ENCODE assay signal across 15 mouse cellular contexts in the genomic region with DNA sequence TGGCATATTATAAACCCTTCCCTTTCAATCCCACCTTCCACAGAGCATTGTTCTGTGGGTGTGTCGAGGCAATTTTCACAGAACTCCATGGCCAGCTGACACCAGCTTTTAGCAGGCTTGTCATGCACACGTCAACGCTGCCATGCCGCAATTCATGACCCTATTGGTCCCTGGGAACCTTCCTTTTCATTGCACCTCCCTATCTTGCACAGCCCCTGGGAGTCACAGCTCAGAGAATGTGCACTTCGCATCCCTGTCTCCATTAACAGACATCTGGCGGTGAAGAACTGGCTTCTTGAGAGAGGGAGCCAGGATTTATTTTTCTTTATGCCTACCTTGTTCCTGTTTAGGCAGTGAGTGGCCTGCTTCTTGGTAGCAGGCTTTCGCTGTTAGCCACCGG. TPM values are rescaled to one million over a fixed set of nuclear protein-coding genes. Genes with fewer than 3 reads are reported as not detected.
DNase-seq lines count a peak whose midpoint lies in the region; ATAC-seq and TF ChIP-seq lines count a peak whose summit lies in the region.
"Had no signal": no experiment of that assay in that cellular context is flagged by ENCODE, and none has a peak within 500 bp of the region (broad histone marks: within the 10 kb centered on the region; RNA-seq: fewer than 3 reads in every experiment).

No protein-coding gene starts in this region.

- no peak for DNase-seq in heart, adult 2 months
- DNase-seq in midbrain, embryonic 10.5 days (ENCODE audit: low spot score): no peak
- no peak for DNase-seq in embryonic facial prominence, embryonic 10.5 days (ENCODE audit: low spot score)
- DNase-seq in hindbrain, embryonic 14.5 days (ENCODE audit: low spot score): no peak
- DNase-seq in right cerebral cortex, postnatal 25 days: no peak
- DNase-seq: cerebellum, adult 8-10 months; lung, adult 18-20 months; thymus, postnatal 36 days had no signal

- TF ChIP-seq EP300 in heart, adult 2 months (IDR thresholded peaks at IDR 0.05; ENCODE audit: insufficient read depth, low read depth, low read length): no peak

- no peaks in the 10 kb centered on the region for H3K27me3 ChIP-seq in heart, embryonic 11.5 days (ENCODE audit: control insufficient read depth, insufficient read depth, low read length)
- no peaks in the 10 kb centered on the region for H3K27me3 ChIP-seq in heart, adult 2 months (ENCODE audit: control insufficient read depth, insufficient read depth, low read length)
- no peaks in the 10 kb centered on the region for H3K27me3 ChIP-seq in midbrain, embryonic 10.5 days (ENCODE audit: low read depth, poor library complexity, severe bottlenecking)
- H3K27me3 ChIP-seq in midbrain, embryonic 16.5 days (ENCODE audit: control insufficient read depth, insufficient read depth, low read depth, low read length): no peaks in the 10 kb centered on the region
- no peaks in the 10 kb centered on the region for H3K27me3 ChIP-seq in embryonic facial prominence, embryonic 10.5 days (replicated peaks; ENCODE audit: low read depth, poor library complexity, severe bottlenecking)
- no peaks in the 10 kb centered on the region for H3K27me3 ChIP-seq in hindbrain, embryonic 14.5 days (ENCODE audit: control insufficient read depth, insufficient read depth, low read length)

- no peak overlapping the region for H3K9ac ChIP-seq in heart, embryonic 11.5 days (ENCODE audit: low read depth, low read length)
- H3K9ac ChIP-seq in heart, adult 2 months (ENCODE audit: low read depth, low read length): no peak overlapping the region
- H3K9ac ChIP-seq in midbrain, embryonic 16.5 days (ENCODE audit: low read depth, low read length): no peak overlapping the region
- H3K9ac ChIP-seq in hindbrain, embryonic 14.5 days: 0 out of 2 replicates have a peak overlapping the region, but pooled peaks have one; percentile 35

- intact Hi-C loops in heart, adult 2 months (cut with DNase I): no loop called here

- peaks cover 9% of the 10 kb centered on the region for H3K36me3 ChIP-seq in heart, embryonic 11.5 days (ENCODE audit: control insufficient read depth, insufficient read depth, low read length)
- H3K36me3 ChIP-seq in heart, adult 2 months (ENCODE audit: control insufficient read depth, insufficient read depth, low read length): peaks cover 2% of the 10 kb centered on the region; the same call in 1 of the 2 replicates
- peaks cover 42% of the 10 kb centered on the region for H3K36me3 ChIP-seq in midbrain, embryonic 10.5 days
- peaks cover 17% of the 10 kb centered on the region for H3K36me3 ChIP-seq in midbrain, embryonic 16.5 days (ENCODE audit: control insufficient read depth, insufficient read depth, low read length)
- H3K36me3 ChIP-seq in embryonic facial prominence, embryonic 10.5 days (replicated peaks): peaks cover 54% of the 10 kb centered on the region
- H3K36me3 ChIP-seq in hindbrain, embryonic 14.5 days (replicated peaks; ENCODE audit: control insufficient read depth, insufficient read depth): peaks cover 42% of the 10 kb centered on the region; the same call in 1 of the 2 replicates

- 55% methylated on average over 8 of the region's 8 CpGs for WGBS in heart, embryonic 11.5 days (ENCODE audit: insufficient replicate concordance)
- WGBS in heart, adult 2 months: 90% methylated on average over 8 of the region's 8 CpGs
- WGBS in midbrain, embryonic 10.5 days: 77% methylated on average over 8 of the region's 8 CpGs
- 55% methylated on average over 8 of the region's 8 CpGs for WGBS in midbrain, embryonic 16.5 days
- WGBS in embryonic facial prominence, embryonic 10.5 days: 74% methylated on average over 8 of the region's 8 CpGs
- WGBS in hindbrain, embryonic 14.5 days: 48% methylated on average over 8 of the region's 8 CpGs

- H3K27ac ChIP-seq in heart, embryonic 11.5 days (ENCODE audit: low read depth, low read length): peak overlapping the region; percentile 76
- no peak overlapping the region; the same call in 1 of the 2 replicates for H3K27ac ChIP-seq in heart, adult 2 months
- H3K27ac ChIP-seq in midbrain, embryonic 10.5 days (replicated peaks): peak overlapping the region; percentile 81
- H3K27ac ChIP-seq in midbrain, embryonic 16.5 days (ENCODE audit: low read length): no peak overlapping the region
- peak overlapping the region; percentile 69 for H3K27ac ChIP-seq in embryonic facial prominence, embryonic 10.5 days (replicated peaks)
- no peak overlapping the region for H3K27ac ChIP-seq in hindbrain, embryonic 14.5 days

- no peak for TF ChIP-seq CTCF in heart, adult 2 months (IDR thresholded peaks at IDR 0.05)

- TF ChIP-seq POLR2A in heart, adult 2 months (IDR thresholded peaks at IDR 0.05; ENCODE audit: insufficient read depth, low read depth, low read length): no peak

- H3K4me2 ChIP-seq in heart, embryonic 11.5 days: no peak overlapping the region
- H3K4me2 ChIP-seq in midbrain, embryonic 16.5 days (ENCODE audit: low read length): no peak overlapping the region
- H3K4me2 ChIP-seq in hindbrain, embryonic 14.5 days (replicated peaks): no peak overlapping the region

- H3K79me2 ChIP-seq in heart, adult 2 months (replicated peaks; ENCODE audit: control insufficient read depth, insufficient read depth, low read length): no peaks in the 10 kb centered on the region

- 0 out of 2 replicates have a peak, but pooled peaks have one; percentile 25 for ATAC-seq in heart, embryonic 11.5 days (replicated peaks; ENCODE audit: insufficient number of reproducible peaks, low FRiP score, low TSS enrichment)
- ATAC-seq in midbrain, embryonic 16.5 days: no peak
- peak; percentile 12; the same call in 1 of the 2 replicates for ATAC-seq in hindbrain, embryonic 14.5 days (ENCODE audit: low FRiP score)

- H3K9me3 ChIP-seq in heart, embryonic 11.5 days (replicated peaks; ENCODE audit: control insufficient read depth, low read length): no peaks in the 10 kb centered on the region
- H3K9me3 ChIP-seq in midbrain, embryonic 10.5 days (replicated peaks): no peaks in the 10 kb centered on the region
- H3K9me3 ChIP-seq in midbrain, embryonic 16.5 days (replicated peaks; ENCODE audit: control insufficient read depth, low read length, poor library complexity, severe bottlenecking): no peaks in the 10 kb centered on the region
- H3K9me3 ChIP-seq in embryonic facial prominence, embryonic 10.5 days: no peaks in the 10 kb centered on the region
- no peaks in the 10 kb centered on the region for H3K9me3 ChIP-seq in hindbrain, embryonic 14.5 days (ENCODE audit: control insufficient read depth, low read length)

- H3K4me1 ChIP-seq in heart, embryonic 11.5 days (ENCODE audit: control insufficient read depth, insufficient read depth, low read length): peaks cover 26% of the 10 kb centered on the region
- H3K4me1 ChIP-seq in heart, adult 2 months (ENCODE audit: control insufficient read depth, insufficient read depth, low read length): peaks cover 9% of the 10 kb centered on the region
- peaks cover 41% of the 10 kb centered on the region for H3K4me1 ChIP-seq in midbrain, embryonic 10.5 days
- no peaks in the 10 kb centered on the region; the same call in 1 of the 2 replicates for H3K4me1 ChIP-seq in midbrain, embryonic 16.5 days (ENCODE audit: control insufficient read depth, insufficient read depth, low read length)
- H3K4me1 ChIP-seq in embryonic facial prominence, embryonic 10.5 days: peaks cover 30% of the 10 kb centered on the region
- H3K4me1 ChIP-seq in hindbrain, embryonic 14.5 days (replicated peaks; ENCODE audit: control insufficient read depth, insufficient read depth, low read length): peaks cover 15% of the 10 kb centered on the region; the same call in 1 of the 2 replicates

- no peak overlapping the region for H3K4me3 ChIP-seq in heart, embryonic 11.5 days (ENCODE audit: low read depth, low read length)
- H3K4me3 ChIP-seq in heart, adult 2 months: no peak overlapping the region
- no peak overlapping the region for H3K4me3 ChIP-seq in midbrain, embryonic 10.5 days
- H3K4me3 ChIP-seq in midbrain, embryonic 16.5 days (ENCODE audit: low read depth, low read length): no peak overlapping the region
- no peak overlapping the region for H3K4me3 ChIP-seq in embryonic facial prominence, embryonic 10.5 days
- H3K4me3 ChIP-seq in hindbrain, embryonic 14.5 days (replicated peaks; ENCODE audit: low read length): no peak overlapping the region

RNA-seq across cellular contexts. Expression of gene Hs1bp3, which starts 25.7 kb away (rescaled TPM):
- polyA plus RNA-seq in heart, embryonic 11.5 days (2014; fragmentation: Nextera tagmentation; extraction: Ambion mirVana): 9.8 and 12.7 TPM in 2 replicates
- total RNA-seq in heart, adult 2 months (2021): 10 to 100 TPM; 12.7 to 13.8 TPM
- 17.3 and 20.5 TPM in 2 replicates for polyA plus RNA-seq in heart, adult 2 months (2012; rRNA removed)
- polyA plus RNA-seq in midbrain, embryonic 10.5 days (2016; fragmentation: Nextera tagmentation; extraction: Ambion mirVana): 14.9 and 15.8 TPM in 2 replicates
- polyA plus RNA-seq in midbrain, embryonic 16.5 days (2015; fragmentation: Nextera tagmentation; extraction: Ambion mirVana): 8.4 and 8.9 TPM in 2 replicates
- polyA plus RNA-seq in embryonic facial prominence, embryonic 10.5 days (2016; fragmentation: Nextera tagmentation; extraction: Ambion mirVana): 17.9 and 18.8 TPM in 2 replicates
- 5.9 and 6.2 TPM in 2 replicates for polyA plus RNA-seq in hindbrain, embryonic 14.5 days (2014; fragmentation: Nextera tagmentation; extraction: Ambion mirVana)

RNA-seq across cellular contexts. Expression of gene Gdf7, which starts 37.2 kb away (rescaled TPM):
- 0.14 TPM in 1 of 2 replicates, not detected in the other for polyA plus RNA-seq in heart, embryonic 11.5 days (2014; fragmentation: Nextera tagmentation; extraction: Ambion mirVana)
- under 1 TPM; 0.41 to 0.84 TPM for total RNA-seq in heart, adult 2 months (2021)
- 0.82 and 0.96 TPM in 2 replicates for polyA plus RNA-seq in heart, adult 2 months (2012; rRNA removed)
- 0.19 and 0.48 TPM in 2 replicates for polyA plus RNA-seq in midbrain, embryonic 10.5 days (2016; fragmentation: Nextera tagmentation; extraction: Ambion mirVana)
- polyA plus RNA-seq in midbrain, embryonic 16.5 days (2015; fragmentation: Nextera tagmentation; extraction: Ambion mirVana): 0.15 and 0.16 TPM in 2 replicates
- 0.10 and 0.17 TPM in 2 replicates for polyA plus RNA-seq in embryonic facial prominence, embryonic 10.5 days (2016; fragmentation: Nextera tagmentation; extraction: Ambion mirVana)
- 0.14 and 0.67 TPM in 2 replicates for polyA plus RNA-seq in hindbrain, embryonic 14.5 days (2014; fragmentation: Nextera tagmentation; extraction: Ambion mirVana)
- total RNA-seq: common myeloid progenitor, adult 5-6 weeks; gastrocnemius, adult 8-10 months; layer of hippocampus, postnatal 25 days; liver, adult 2 months; neutrophil, adult 5-6 weeks had no signal
- polyA plus RNA-seq: liver, adult 2 months had no signal

Comparison
In these comparisons a context has a peak if more than half of its experiments do, and no peak if none do; other contexts are left out.
1. H3K27ac ChIP-seq: peak in heart, embryonic 11.5 days (single experiment), midbrain, embryonic 10.5 days (single experiment) and embryonic facial prominence, embryonic 10.5 days (single experiment); none in heart, adult 2 months (single experiment), midbrain, embryonic 16.5 days (single experiment) and hindbrain, embryonic 14.5 days (single experiment).